Mouse (Mus musculus): Measurements from ENCODE around the gene Lpp.

DNA sequence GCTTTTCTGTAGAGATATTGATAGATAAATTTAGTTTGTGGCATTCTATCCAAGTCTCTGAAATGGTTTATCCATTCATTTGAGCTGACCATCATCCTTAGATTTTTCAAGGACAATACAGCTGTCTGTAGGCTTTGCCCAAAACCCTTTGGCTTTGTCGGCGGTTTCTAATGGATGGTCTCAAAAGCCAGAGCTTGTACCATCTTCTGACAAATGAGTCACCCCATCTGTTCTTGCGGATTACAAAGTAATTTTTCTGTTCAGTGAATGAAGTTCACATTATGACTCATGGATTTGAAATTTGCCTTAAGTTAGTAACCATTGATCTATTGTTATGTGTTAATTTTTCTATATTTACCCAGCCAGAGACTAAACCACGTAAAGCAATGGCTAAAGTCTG is 301.8 kb downstream of the Lpp start:
- TF ChIP-seq CTCF (IDR thresholded peaks at IDR 0.05; ENCODE audit: low read depth, low read length) (no peak), POLR2A (IDR thresholded peaks at IDR 0.05; ENCODE audit: borderline replicate concordance, low read depth, low read length) (no peak)

Data from bone marrow macrophage, adult 2 months (primary cell).